Mouse (Mus musculus) right cerebral cortex, adult 2 months (tissue): ENCODE data around the gene Mapk8.
A peak's percentile ranks its signal among the peaks of the same experiment; 100 is the strongest.

Source experiments
- DNase-seq, 2 experiments: peaks; one replicate each; pipeline ENCODE4 v3.0.0; 2021 to 2022; ENCODE audit warnings: low spot score in 2 of 2

The Mapk8 gene

DNA sequence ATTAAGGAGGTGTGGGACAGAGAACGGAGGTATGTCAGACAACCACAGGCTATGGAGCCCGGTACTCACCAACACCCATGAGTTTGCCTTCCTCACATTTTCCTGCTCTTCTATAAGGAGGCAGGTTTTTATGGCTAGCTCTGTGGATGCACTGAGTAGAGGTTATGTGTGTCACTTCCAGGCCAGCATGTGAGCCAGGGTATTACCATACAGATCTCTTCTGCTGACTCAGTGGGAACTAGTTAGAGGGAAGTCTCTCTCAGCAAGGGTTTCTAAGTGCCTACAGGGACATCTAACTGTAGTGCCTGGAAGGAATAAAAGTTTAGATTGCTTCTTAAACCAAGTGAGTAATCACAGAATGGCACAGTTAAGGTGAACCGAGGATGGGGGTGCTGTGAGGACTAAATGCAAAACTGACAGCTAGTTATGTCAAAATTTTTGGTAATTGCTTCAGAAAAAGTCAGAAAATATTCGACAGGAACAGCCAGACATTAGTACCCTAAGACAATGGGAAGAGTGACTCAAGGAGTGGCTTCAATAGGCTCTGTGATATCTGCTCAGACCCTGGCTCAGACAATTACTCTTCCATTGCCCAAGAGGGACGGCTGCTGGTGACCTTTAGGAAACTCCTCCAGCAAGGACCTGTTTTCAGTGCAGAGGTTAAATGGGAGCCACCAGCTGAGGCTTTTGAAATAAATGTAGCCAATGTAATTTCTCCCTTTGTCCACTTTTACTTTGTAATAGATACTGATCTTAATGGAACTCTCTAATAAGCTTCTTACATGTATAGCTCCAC is 48.7 kb downstream of the Mapk8 start:
- DNase-seq: no peak

DNA sequence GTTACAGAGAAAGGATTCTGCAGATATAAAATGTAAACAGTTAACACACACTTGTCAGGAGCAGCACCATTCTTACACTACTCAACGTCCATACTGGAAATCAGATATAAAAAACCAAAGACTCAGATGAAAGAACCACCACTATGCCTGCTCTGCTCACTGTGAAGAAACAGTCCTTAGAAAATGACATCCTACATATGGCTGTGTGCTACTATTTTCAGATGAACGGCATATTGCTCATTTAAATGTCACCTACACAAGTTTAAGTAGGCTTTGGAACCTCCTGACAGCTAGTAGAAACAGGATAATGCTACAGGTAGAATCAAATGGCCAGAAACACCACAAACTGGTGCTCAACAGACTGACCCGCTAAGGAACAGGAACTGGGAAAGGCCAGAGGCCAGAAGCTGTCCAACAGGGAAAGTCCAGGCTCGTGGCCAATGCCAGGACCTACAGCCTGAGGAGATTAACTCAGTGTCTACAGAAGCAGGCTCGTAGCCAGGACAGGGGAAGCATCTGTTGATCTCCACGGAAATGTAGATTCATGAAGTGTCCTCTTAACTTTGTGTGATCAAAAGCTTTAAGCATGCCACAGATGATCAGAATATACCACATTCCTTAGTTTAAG is 66.0 kb downstream of the Mapk8 start:
- no peak for DNase-seq

DNA sequence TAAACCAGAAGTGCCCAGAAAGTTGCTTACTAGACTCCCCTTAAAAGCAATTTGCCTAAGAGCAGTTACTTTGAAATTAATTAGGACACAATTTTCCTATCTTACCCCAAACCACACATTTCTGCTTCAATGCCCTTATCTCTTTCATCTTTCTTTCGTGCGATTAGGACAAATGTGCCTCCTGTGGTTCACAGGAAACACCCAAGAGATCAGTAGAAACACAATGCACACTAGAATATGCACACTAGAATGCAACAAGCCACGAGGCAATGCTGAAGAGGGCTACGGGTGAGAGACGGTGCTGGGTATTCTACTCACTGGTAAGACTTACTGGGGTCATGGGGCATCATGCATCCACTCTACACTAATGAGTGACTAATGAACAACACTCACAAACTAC is 68.2 kb downstream of the Mapk8 start:
- DNase-seq: no peak

DNA sequence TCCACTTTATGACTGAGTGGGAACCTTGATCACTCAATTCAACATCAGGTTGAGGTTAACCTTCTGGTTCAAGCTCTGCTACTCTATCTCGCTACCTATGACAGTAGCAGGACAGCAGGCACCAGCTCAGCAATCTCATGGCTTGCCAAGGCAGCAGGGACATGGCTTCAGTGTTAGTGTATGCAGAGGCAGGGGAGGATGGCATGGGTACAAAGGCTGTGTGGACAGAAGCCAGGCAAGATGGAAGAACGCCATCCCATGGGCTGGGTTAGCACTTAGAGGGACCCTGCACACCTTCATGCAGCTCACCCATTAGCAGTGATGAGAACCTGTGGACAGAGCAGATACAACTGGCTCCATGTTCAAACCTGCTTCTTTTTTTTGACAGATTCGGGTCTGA is 69.7 kb downstream of the Mapk8 start:
- DNase-seq: no peak

DNA sequence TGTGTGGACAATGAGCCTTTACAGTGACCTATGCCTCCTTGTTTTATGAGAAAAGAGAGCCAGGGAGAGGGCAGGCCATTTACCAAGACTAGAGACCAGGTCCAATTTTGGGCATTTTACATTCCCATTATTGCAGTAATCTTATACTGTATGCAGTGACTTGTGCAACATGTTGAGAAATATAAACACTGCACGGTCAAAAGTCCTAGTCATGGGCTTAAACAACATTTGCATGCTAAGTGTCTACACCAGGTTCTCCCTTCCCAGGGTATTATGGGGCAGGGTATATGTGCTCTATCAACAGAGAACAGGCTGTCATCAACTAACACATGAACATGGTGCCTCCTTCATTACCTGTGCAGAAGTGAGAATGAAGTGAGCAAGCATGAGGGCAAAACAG is 72.9 kb downstream of the Mapk8 start:
- DNase-seq: no peak

DNA sequence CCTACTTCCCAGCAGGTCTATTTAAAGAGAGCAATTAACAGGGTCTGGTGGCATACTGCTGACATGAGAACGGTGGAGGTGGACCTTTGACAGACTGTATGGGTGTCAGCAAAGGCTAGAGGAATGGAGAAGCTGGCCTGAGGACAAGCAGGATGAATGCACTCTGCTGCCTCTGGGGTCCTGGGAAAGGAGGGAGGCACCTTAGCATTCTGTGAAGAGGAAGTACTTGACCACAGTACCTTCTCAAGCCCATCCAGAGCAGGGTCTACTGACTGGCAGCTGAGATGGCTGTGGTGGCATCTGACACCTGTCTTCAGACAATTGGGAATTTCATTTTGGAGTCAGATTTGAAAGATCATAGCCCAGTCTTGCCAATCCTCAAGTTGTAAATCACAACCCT is 73.7 kb downstream of the Mapk8 start:
- no peak for DNase-seq

DNA sequence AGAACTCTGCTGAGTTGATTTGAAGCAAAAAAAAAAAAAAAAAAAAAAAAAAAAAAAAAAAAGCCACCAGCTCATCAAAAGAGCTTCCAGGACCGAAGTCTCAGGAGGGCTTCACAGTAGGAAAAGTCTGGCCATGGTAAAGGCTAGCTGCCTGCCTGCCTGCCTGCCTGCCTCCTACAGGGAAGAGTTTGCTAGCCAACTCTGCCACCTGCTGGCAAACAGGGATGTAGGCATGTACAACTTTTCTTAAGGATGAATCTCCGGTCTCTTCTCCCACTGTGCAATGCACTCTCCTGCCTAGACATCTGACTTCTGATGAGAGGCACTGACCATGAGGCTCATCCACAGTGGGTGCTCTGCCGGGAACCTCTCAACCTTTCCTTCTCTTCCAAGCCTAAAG is 75.7 kb downstream of the Mapk8 start:
- peak; percentile 75 to 77 for DNase-seq

DNA sequence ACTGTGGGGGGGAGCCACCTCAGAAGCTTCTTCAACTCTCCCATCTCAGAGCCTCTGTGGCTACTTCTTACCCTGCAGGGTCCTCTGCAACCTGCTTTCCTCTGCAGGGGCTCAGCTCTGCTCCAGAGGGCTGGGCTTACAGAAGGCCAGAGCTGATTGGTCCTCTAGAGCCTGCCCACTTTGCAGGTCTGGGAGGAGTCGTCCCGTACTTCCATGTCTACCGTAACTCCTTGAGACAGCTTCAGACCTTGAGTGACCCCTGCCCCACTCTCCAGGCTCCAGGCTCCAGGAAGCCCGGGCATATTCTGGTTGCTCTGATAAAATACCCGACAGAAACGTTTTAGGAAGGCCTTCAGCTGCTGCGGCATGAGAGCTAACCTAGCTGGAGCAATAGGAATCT is 76.9 kb downstream of the Mapk8 start:
- no peak for DNase-seq

DNA sequence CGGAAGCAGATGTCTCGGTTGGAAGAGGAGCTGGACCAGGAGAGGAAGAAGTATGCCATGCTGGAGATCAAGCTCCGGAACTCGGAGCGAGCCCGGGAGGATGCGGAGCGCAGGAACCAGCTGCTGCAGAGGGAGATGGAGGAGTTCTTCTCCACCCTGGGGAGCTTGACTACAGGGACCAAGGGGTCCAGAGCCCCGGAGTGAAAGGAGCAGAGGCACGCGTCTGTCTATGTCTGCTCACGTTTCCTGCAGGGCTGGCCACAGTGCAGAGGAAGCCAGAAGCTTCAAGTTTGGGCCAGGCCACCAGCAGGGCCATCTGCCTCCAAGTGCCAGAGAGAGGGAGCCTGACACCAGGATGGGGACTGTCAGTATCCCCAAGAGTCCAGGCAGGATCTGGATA is 77.6 kb downstream of the Mapk8 start:
- no peak for DNase-seq

DNA sequence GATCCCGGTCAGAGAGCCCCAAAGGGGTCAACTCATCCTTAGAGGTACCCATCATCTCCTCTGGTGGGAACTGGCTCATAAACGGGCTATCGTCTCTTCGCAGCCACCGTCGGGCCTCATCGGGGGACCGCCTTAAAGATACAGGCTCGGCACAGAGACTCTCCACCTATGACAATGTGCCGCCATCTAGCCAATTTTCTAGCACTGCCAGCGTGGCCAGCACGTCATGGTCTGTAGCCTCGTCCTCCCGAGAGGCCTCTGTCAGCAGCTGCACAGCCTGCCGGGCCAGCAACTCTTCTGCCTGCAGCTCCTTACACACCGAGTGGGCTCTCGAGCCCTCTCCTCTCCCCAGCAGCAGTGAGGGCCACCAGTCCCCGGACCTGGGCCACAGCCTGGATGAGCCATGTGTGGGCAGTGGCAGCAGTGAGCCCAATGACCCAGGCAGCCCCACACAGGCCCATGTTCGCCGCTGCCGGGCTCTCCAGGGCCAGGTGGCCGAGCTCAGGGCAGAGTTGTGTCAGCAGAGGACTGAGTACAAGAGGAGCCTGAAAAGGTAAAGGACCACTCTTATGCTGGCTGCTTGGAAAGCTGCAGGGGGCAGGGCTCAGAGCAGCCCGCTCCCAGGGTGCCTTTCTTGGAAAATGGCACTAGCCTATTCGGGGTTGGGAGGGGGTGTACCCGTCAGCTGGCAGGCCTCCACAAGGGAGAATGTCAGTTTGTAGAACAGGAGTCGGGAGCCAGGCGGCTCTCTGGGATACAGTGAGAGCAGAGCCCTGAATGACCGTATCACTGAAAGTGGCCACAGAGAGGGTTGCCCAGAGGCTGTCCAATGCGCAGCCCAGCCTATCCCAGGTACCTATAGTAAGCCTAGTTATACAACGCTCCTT is 79.8 kb downstream of the Mapk8 start:
- DNase-seq: no peak

DNA sequence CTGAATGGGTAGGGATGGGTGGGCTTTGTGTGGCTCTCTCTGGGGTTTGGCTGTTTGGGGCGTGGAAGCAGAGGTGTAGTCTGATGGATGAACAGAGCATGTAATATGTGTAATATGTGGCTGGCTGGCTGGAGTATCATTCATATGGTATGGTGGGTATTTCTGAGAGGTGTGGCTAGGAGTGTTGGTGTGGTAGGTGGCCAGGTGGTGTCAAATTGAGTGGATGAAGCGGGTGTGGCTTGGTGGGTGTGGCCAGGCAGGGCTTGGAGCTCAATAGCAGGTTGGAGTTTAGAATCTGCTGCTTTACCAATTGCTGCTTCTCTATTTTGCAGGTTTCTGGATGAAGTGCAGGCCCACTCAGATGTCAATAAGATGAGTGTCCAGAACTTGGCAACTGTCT is 82.9 kb downstream of the Mapk8 start:
- no peak for DNase-seq

DNA sequence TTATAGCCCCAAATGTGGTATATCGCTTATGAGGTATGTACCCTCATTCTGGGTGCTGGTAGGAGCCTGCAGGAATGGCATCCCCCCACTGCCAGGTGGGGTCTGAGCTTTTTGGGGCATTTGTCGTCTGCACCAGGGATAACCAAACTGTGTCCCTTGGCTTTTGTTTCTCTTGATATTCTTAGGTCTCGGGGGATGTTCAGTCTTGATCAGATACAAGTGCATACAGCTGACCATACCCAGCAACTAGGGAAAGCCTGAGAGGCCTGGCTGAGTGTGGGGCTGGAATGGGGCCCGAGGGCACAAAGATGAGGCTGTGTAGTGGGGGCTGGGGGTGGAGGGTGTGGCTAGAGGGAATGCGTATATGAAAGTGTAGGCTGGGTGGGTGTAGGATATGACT is 83.3 kb downstream of the Mapk8 start:
- DNase-seq: no peak

DNA sequence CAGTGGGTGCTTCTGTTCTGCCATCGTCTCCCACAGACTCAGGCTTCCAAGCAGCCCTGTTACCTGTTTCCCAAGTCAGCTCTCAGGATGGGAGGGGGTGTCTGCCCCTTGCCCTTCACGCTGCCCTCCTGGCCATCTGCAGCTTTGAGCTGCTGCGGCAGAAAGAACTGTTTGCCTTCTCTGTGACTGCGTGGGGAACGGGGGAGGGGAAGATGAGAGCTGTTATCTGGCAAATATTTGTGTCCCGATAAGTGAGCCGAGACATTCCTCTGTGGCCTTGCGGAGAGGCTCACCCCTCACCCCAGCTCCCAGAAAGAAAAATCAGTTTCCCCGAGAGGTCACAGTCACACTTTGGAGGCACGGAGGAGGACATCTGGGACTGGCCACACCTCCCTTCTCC is 84.2 kb downstream of the Mapk8 start:
- DNase-seq: no peak

DNA sequence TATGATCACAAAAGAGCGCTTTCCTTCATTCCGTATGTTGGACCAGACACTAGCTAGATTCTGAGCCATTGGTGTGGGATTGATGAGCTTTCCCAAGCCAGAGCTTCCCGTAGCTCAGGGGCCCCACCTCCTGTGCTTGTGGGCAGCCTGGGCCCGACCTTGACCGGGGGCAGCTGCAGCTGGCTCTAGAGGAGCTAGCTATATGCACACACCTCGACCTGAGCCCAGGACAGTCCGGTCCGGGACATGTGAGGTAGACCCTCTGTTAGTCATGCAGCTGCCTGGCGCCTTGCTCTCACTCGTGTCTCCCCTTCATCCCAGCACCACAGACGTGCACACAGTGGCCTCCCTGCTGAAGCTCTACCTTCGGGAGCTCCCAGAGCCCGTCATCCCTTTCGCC is 84.8 kb downstream of the Mapk8 start:
- DNase-seq: no peak

DNA sequence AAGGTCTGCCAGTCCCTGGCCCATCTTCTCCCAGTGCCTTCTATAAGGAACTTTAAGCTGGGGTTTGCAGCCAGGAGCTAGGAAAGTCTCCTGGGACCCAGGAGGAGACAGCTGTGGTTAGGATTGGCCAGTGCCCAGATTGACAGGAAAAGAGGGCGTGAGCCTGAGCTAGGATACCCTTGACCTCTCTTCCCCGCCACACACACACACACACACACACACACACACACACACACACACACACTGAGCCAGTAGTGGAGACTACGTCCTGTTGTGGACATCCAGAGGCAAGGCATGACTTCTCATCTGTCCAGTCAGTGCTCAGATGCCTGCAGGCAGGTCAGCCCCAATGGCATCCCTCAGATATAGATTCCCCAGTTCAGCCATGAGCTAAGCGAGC is 85.4 kb downstream of the Mapk8 start:
- DNase-seq: no peak

DNA sequence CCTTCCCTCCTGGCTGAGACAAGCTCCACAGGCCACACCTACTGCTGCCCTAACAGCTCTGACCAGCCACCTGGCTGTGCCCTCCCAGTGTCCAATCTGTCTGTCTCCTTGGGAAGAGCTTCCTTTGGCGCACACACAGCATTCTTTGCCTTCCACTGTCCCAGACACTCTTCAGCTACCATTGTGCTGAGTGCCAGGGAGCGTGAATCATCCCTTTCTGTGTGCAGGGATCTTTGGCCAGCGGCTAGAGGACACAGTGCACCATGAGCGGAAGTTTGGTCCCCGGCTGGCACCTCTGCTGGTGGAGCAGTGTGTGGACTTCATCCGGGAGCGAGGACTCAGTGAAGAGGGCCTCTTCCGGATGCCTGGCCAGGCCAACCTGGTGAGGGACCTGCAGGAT is 88.1 kb downstream of the Mapk8 start:
- no peak for DNase-seq

DNA sequence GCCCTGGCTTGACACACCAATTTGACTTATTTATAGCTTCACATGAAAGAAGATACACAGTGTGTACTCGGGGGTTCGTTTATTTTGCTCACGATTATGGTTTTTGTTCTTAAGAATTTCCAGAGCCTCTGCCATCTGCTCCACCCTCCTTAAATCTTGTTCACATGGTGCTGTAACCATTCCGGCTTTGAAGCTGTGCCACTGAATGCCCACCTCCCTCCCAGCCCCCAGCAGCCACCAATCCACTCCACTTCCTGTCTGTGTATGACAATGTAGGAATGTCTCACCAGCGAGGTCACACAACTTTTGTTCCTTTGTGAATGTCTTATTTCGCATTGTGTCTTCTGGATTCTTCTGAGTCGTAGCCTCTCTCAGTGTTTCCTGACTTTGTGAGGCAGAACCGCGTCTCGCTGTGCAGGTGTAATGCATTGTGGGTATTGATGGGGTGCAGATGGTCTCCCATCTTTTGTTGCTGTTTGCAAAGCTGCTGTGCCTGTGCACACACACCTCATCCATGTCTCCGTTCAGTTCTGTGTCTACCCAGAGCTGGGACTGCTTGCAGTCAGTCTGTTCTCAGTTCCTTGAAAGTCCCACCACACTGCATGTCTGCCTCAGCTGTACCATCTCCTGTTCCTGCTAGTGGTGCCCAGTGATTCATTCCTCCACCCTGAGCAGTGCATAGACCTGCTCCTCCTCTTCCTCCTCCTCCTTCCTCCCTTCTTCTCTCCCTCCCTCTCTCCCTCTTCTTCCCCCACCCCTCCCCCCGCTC is 89.2 kb downstream of the Mapk8 start:
- DNase-seq: no peak

DNA sequence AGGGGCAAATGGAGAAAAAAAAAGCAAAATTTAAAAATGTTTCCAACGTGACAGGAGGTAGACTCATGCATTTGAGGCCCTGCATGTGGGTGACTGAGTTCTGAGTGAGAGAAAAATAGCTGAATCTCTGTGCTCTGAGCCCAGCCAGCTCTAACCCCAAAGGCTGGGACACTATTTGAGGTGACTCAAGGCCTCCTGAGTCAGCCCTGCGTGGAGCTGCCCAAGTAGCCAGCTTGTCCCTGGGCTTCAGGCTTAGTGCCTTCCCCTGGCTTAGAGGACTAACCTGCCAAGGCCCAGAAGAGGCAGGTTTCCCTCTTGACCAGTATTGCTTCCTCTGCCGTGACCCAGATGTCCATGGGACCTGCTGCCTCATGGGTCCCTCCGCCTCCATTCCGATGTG is 91.7 kb downstream of the Mapk8 start:
- no peak for DNase-seq

DNA sequence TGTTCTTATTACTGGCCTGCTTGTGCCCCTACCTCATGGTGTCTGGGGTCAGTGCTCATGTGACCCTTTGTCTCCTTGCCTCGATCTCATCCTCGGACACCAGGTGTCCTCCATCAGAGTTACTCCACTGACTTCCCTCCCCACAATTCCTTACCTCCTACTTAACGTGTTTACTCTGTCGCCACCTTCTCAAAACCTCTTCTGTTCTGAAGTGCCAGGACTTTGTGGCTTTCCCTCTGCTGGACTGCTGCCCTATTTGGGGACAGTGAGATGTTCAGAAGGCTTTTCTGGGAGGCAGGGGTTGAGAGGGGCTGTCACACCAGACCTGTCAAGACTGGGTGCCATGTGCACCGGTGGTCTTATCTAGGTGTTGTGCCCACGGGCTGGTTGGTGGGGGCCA is 94.1 kb downstream of the Mapk8 start:
- no peak for DNase-seq

DNA sequence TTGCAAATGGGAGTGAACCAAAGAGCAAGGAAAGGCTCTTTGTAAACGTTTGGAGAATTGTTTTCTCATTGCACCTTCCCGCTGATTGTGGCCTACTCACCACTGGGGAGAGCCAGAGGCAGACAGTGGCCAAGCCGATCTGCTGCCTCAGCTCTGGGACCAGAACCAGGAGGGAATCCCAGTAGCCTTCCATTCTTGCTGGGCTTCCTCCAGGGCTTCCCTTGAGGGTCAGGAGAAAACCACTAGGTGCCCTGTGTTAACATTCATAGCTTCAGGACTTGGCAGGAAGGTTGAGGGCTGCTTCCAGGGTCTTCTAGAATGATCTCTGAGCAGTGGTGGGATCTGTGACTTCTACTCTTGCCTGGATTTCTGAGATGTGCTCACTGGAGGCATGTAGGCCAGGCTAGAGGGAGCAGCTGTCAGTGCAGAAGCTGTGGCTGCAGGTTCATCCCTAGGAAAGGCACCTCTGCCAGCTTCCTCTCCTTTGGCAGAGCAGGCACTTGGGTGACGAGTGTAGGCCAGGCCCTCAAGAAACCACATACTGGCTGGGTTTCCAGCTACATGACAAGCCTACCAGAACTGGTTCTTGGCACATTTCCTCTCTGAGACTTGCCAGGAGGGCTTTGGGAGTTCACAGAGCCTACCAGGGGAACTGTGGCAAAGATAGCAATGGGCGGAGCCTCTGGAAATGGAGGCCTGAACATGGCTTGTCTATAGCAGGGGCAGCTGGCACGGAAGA is 94.8 kb downstream of the Mapk8 start:
- no peak for DNase-seq

DNA sequence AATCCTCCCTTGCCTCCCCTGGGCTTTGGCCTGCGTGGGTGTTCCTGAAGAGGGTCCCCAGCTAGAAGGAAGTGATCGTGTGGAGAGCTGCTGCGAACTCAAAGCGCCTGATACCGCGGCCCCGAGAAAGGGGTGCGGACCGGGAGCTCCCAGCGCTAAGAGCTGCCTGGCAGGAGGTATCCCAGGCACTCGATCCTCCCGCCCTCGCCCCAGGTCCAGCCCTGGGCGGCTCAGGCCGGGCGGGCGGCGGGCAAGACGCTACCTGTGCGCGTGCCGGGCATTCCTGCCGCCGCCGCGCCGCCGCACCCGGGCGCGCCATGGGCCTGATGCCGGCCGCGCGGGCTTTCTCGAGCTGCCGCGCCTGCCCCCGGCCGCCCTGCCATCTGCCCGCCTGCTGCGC is 95.9 kb downstream of the Mapk8 start:
- DNase-seq: no peak
